Mouse (Mus musculus) CH12.LX (cell line): ENCODE results near the gene Iqcd. TPM values are rescaled to one million over a fixed set of nuclear protein-coding genes. Genes with fewer than 3 reads are reported as not detected.

ENCODE experiments used
- DNase-seq: peaks from one replicate; pipeline ENCODE4 v3.0.0-alpha.2; 2013; ENCODE audit errors: extremely low read depth
- H3K27ac ChIP-seq: 2 replicates; pipeline ENCODE4 v1.5.1; 2012; ENCODE audit warnings: low read depth, mild to moderate bottlenecking, control low read depth, moderate library complexity; ENCODE audit not compliant: insufficient read depth
- H3K27me3 ChIP-seq: replicated peaks from 2 replicates; pipeline ENCODE3; 2012; ENCODE audit warnings: inconsistent platforms
- H3K36me3 ChIP-seq, 2 experiments: replicated peaks in 1 of 2; 2 replicates each; pipeline versions ENCODE3 to v1.6.1; 2012; ENCODE audit warnings: inconsistent platforms in 1 of 2, low read length in 1 of 2, mild to moderate bottlenecking in 1 of 2, mixed read lengths in 1 of 2, moderate library complexity in 1 of 2; ENCODE audit not compliant: control insufficient read depth in 1 of 2, insufficient read depth in 1 of 2
- H3K4me1 ChIP-seq, 2 experiments: 2 replicates each; pipeline ENCODE4 v1.6.1; 2012; ENCODE audit warnings: inconsistent platforms in 1 of 2, moderate library complexity in 1 of 2; ENCODE audit not compliant: insufficient read depth in 2 of 2, control insufficient read depth in 1 of 2
- H3K4me2 ChIP-seq: 2 replicates; pipeline ENCODE4 v1.6.1; 2012; ENCODE audit warnings: low read depth, mild to moderate bottlenecking, control low read depth; ENCODE audit not compliant: poor library complexity, insufficient read depth, severe bottlenecking
- H3K4me3 ChIP-seq, 3 experiments: fragments of 150-350 bp in 1 of 3; sonication (generic) in 1 of 3; replicated peaks in 1 of 3; 2 replicates each; pipeline versions ENCODE3 to v1.5.1; 2011 to 2012; ENCODE audit warnings: low read depth in 2 of 3, low read length in 2 of 3, mild to moderate bottlenecking in 2 of 3, moderate library complexity in 2 of 3, control low read depth in 1 of 3, improper control_type of control experiment in 1 of 3, inconsistent platforms in 1 of 3, mixed read lengths in 1 of 3; ENCODE audit not compliant: poor library complexity in 1 of 3
- H3K79me2 ChIP-seq: replicated peaks from 2 replicates; pipeline ENCODE4 v1.6.1; 2012; ENCODE audit warnings: mild to moderate bottlenecking, moderate library complexity; ENCODE audit not compliant: control insufficient read depth, poor library complexity, insufficient read depth, severe bottlenecking; ENCODE audit errors: extremely low read depth
- H3K9ac ChIP-seq: 2 replicates; pipeline ENCODE4 v1.6.1; 2012; ENCODE audit warnings: low read depth, mild to moderate bottlenecking, control low read depth, moderate library complexity; ENCODE audit not compliant: insufficient read depth
- H3K9me3 ChIP-seq: replicated peaks from 2 replicates; pipeline ENCODE3; 2012; ENCODE audit warnings: low read length, inconsistent platforms, mixed read lengths
- BHLHE40 ChIP-seq: IDR thresholded peaks from 2 replicates; pipeline ENCODE4 v1.6.1; 2011; ENCODE audit warnings: mild to moderate bottlenecking, low read depth, low read length, improper control_type of control experiment
- CHD1 ChIP-seq: IDR thresholded peaks from 2 replicates; pipeline ENCODE4 v1.6.1; 2012; ENCODE audit warnings: low read depth, low read length, improper control_type of control experiment, inconsistent platforms
- EP300 ChIP-seq: IDR thresholded peaks from 2 replicates; pipeline ENCODE4 v1.6.1; 2011; ENCODE audit warnings: low read length, improper control_type of control experiment
- IRF4 ChIP-seq: IDR thresholded peaks from 2 replicates; pipeline ENCODE4 v1.6.1; 2014; ENCODE audit warnings: low read depth, mild to moderate bottlenecking, inconsistent platforms, low read length, improper control_type of control experiment
- MAX ChIP-seq: IDR thresholded peaks from 2 replicates; pipeline ENCODE4 v1.6.1; 2011; ENCODE audit warnings: low read length, improper control_type of control experiment
- MAZ ChIP-seq: IDR thresholded peaks from 2 replicates; pipeline ENCODE4 v1.6.1; 2012; ENCODE audit warnings: low read depth, mild to moderate bottlenecking, inconsistent platforms, low read length, improper control_type of control experiment, moderate library complexity
- MEF2A ChIP-seq: IDR thresholded peaks from 2 replicates; pipeline ENCODE4 v1.6.1; 2014; ENCODE audit warnings: low read depth, mild to moderate bottlenecking, inconsistent platforms, low read length, improper control_type of control experiment, borderline replicate concordance
- MYC ChIP-seq: IDR thresholded peaks from 2 replicates; pipeline ENCODE4 v1.6.1; 2011; ENCODE audit warnings: low read depth, mild to moderate bottlenecking, improper control_type of control experiment, low read length
- PAX5 ChIP-seq: IDR thresholded peaks from 2 replicates; pipeline ENCODE4 v1.6.1; 2012; ENCODE audit warnings: low read length, inconsistent platforms, mixed read lengths
- RCOR1 ChIP-seq: conservative IDR thresholded peaks from 2 replicates; pipeline ENCODE4 v1.6.1; 2012; ENCODE audit warnings: low read depth, mild to moderate bottlenecking, inconsistent platforms, low read length, improper control_type of control experiment
- SMC3 ChIP-seq: IDR thresholded peaks from 2 replicates; pipeline ENCODE4 v1.6.1; 2011; ENCODE audit warnings: low read depth, low read length, improper control_type of control experiment
- TCF12 ChIP-seq: IDR thresholded peaks from 2 replicates; pipeline ENCODE4 v1.6.1; 2014; ENCODE audit warnings: low read depth, mild to moderate bottlenecking, inconsistent platforms, low read length, improper control_type of control experiment
- UBTF ChIP-seq: IDR thresholded peaks from 2 replicates; pipeline ENCODE4 v1.6.1; 2012; ENCODE audit warnings: low read depth, mild to moderate bottlenecking, inconsistent platforms, low read length, improper control_type of control experiment, moderate library complexity
- ZC3H11A ChIP-seq: IDR thresholded peaks from 2 replicates; pipeline ENCODE4 v1.6.1; 2012; ENCODE audit warnings: low read depth, mild to moderate bottlenecking, inconsistent platforms, low read length, improper control_type of control experiment
- ZMIZ1 ChIP-seq: IDR thresholded peaks from 2 replicates; pipeline ENCODE4 v1.6.1; 2012; ENCODE audit warnings: low read depth, mild to moderate bottlenecking, inconsistent platforms, low read length, improper control_type of control experiment
- dilution Hi-C: fragments of 300-500 bp; cut with MboI; formaldehyde crosslinking; loops from 2 replicates; pipeline ENCODE4 v1.14.3; 2020; ENCODE audit warnings: low sequenced_read_pairs; ENCODE audit not compliant: extremely low pct_unique_long_range_greater_than_20kb, extremely low pct_ligation_motif_present
- in situ Hi-C: fragments of 300-500 bp; cut with MboI; formaldehyde crosslinking; loops from 3 replicates; pipeline ENCODE4 v1.14.3; 2019; ENCODE audit warnings: low sequenced_read_pairs, low pct_ligation_motif_present, low pct_unique_long_range_greater_than_20kb, mixed read lengths
- polyA plus RNA-seq: library from polyadenylated mRNA; unstranded; fragments of >175 nt; gene quantifications from 2 replicates; pipeline ENCODE4 v1.2.1, GENCODE M21; 2012; ENCODE audit warnings: low read depth; ENCODE audit not compliant: insufficient read length
- total RNA-seq, 2 experiments: library from RNA; depleted of rRNA; stranded (reverse); fragments of 300-350 nt in 1 of 2; fragments of >200 nt in 1 of 2; gene quantifications; 2 replicates each; pipeline ENCODE4 v1.2.3; 2012 to 2014

Iqcd gene
- total and polyA plus RNA-seq, 3 experiments, result 0.59 to 0.77 TPM; not detected in 1

GRCm38 (mm10) chr5:120579898-120580626 lies 8.8 kb upstream of the Iqcd start:
- H3K4me1 ChIP-seq, result peaks cover 32 to 64% of the 10 kb centered on the region in 2 experiments
- peak overlapping the region; percentile 68 for H3K4me2 ChIP-seq
- TF ChIP-seq TCF12 (peak; percentile 47; the same call in 1 of the 2 replicates), MEF2A (no peak)

GRCm38 (mm10) chr5:120582002-120582401 lies 6.8 kb upstream of the Iqcd start:
- in situ Hi-C loops (no loop called here), dilution Hi-C loops (no loop called here)
- Histone ChIP-seq H3K4me2 (no peak overlapping the region), H3K9me3 (peaks cover 6% of the 10 kb centered on the region), H3K4me1 (peaks cover 27 to 67% of the 10 kb centered on the region in 2 experiments), H3K27ac (no peak overlapping the region), H3K9ac (no peak overlapping the region), H3K27me3 (peaks cover 7% of the 10 kb centered on the region), H3K36me3 (peaks cover 0 to 21% of the 10 kb centered on the region in 2 experiments), H3K79me2 (no peaks in the 10 kb centered on the region), H3K4me3 (no peak overlapping the region)
- TF ChIP-seq ZMIZ1 (no peak), RCOR1 (no peak), ZC3H11A (no peak)
- DNase-seq, result no peak

More at GRCm38 (mm10) chr5:120579898-120580626, 8.8 kb upstream of the Iqcd start:
- Histone ChIP-seq H3K4me3 (no peak overlapping the region), H3K79me2 (no peaks in the 10 kb centered on the region), H3K9me3 (peaks cover 6% of the 10 kb centered on the region), H3K9ac (no peak overlapping the region), H3K27me3 (no peaks in the 10 kb centered on the region), H3K27ac (no peak overlapping the region), H3K36me3 (peaks cover 0 to 21% of the 10 kb centered on the region in 2 experiments)
- in situ Hi-C loops (no loop called here), dilution Hi-C loops (no loop called here)
- no peak for DNase-seq

GRCm38 (mm10) chr5:120583511-120583910 lies 5.3 kb upstream of the Iqcd start:
- Histone ChIP-seq H3K27me3 (peaks cover 10% of the 10 kb centered on the region), H3K4me3 (no peak overlapping the region), H3K4me1 (peaks cover 18 to 64% of the 10 kb centered on the region in 2 experiments), H3K9ac (no peak overlapping the region), H3K27ac (no peak overlapping the region), H3K9me3 (peaks cover 6% of the 10 kb centered on the region), H3K4me2 (no peak overlapping the region), H3K79me2 (no peaks in the 10 kb centered on the region), H3K36me3 (peaks cover 0 to 21% of the 10 kb centered on the region in 2 experiments)
- dilution Hi-C loops (no loop called here), in situ Hi-C loops (no loop called here)
- TF ChIP-seq MAX, result peak; percentile 34; the same call in 1 of the 2 replicates
- no peak for TF ChIP-seq ZC3H11A
- peak; percentile 79 for TF ChIP-seq BHLHE40
- TF ChIP-seq MEF2A, result peak; percentile 12; the same call in 1 of the 2 replicates
- TF ChIP-seq MYC, result 0 out of 2 replicates have a peak, but pooled peaks have one; percentile 25
- no peak for TF ChIP-seq PAX5
- no peak for TF ChIP-seq UBTF
- no peak for TF ChIP-seq SMC3
- TF ChIP-seq EP300, result peak; percentile 49; the same call in 1 of the 2 replicates
- no peak for TF ChIP-seq CHD1
- TF ChIP-seq MAZ, result 0 out of 2 replicates have a peak, but pooled peaks have one; percentile 43
- no peak for TF ChIP-seq IRF4
- peak; percentile 75 for DNase-seq
